Mouse (Mus musculus): ENCODE data around the gene Hspa4. TPM values are rescaled to one million over a fixed set of nuclear protein-coding genes. Genes with fewer than 3 reads are reported as not detected.
"Not testable (repeated sequence)": the region's sequence is repeated elsewhere in the genome, so short reads cannot be mapped to it uniquely, and the experiment has no call there.

Hspa4 gene
- 708 TPM in 1 of 2 replicates, not detected in the other for polyA plus RNA-seq (2012; ENCODE audit: insufficient read depth, insufficient read length, low replicate concordance, missing spikeins)

- peaks cover 13% of the 10 kb centered on the region for H3K4me1 ChIP-seq (ENCODE audit: control insufficient read depth, insufficient read depth, low read length)
- peak within 1 kb of the TSS; percentile 75 for H3K4me3 ChIP-seq (ENCODE audit: insufficient read depth, low read depth, low read length)
- peak within 1 kb of the TSS; percentile 100 for H3K27ac ChIP-seq (ENCODE audit: insufficient read depth, low read depth, low read length)
- TF ChIP-seq CTCF (IDR thresholded peaks at IDR 0.05; ENCODE audit: insufficient read depth, low read depth, low read length): no peak
- TF ChIP-seq POLR2A (IDR thresholded peaks at IDR 0.05; ENCODE audit: insufficient read depth, low read depth, low read length): peak; percentile 90
- under 1% methylated on average over 58 of the region's 58 CpGs for WGBS
Measured at GRCm38 (mm10) chr11:53300330-53301166, at the start of gene Hspa4. Gene Hspa4 (minus strand): TSS chr11:53300457.

GRCm38 (mm10) chr11:53345738-53346137 lies 45.5 kb upstream of the Hspa4 start:
- Histone ChIP-seq H3K27ac (ENCODE audit: insufficient read depth, low read depth, low read length) (no peak overlapping the region), H3K4me3 (ENCODE audit: insufficient read depth, low read depth, low read length) (no peak overlapping the region), H3K4me1 (ENCODE audit: control insufficient read depth, insufficient read depth, low read length) (no peaks in the 10 kb centered on the region)
- 84% methylated on average over 2 of the region's 2 CpGs for WGBS
- TF ChIP-seq POLR2A (IDR thresholded peaks at IDR 0.05; ENCODE audit: insufficient read depth, low read depth, low read length): no peak
- TF ChIP-seq CTCF (IDR thresholded peaks at IDR 0.05; ENCODE audit: insufficient read depth, low read depth, low read length): no peak

GRCm38 (mm10) chr11:53345328-53345727 lies 45.1 kb upstream of the Hspa4 start:
- no peak for TF ChIP-seq CTCF (IDR thresholded peaks at IDR 0.05; ENCODE audit: insufficient read depth, low read depth, low read length)
- no peak for TF ChIP-seq POLR2A (IDR thresholded peaks at IDR 0.05; ENCODE audit: insufficient read depth, low read depth, low read length)
- Histone ChIP-seq H3K4me3 (ENCODE audit: insufficient read depth, low read depth, low read length) (no peak overlapping the region), H3K27ac (ENCODE audit: insufficient read depth, low read depth, low read length) (no peak overlapping the region), H3K4me1 (ENCODE audit: control insufficient read depth, insufficient read depth, low read length) (no peaks in the 10 kb centered on the region)
- 70% methylated on average over 5 of the region's 5 CpGs for WGBS

- H3K27ac ChIP-seq (ENCODE audit: insufficient read depth, low read depth, low read length): no peak overlapping the region
- no peak for TF ChIP-seq POLR2A (IDR thresholded peaks at IDR 0.05; ENCODE audit: insufficient read depth, low read depth, low read length)
- TF ChIP-seq CTCF (IDR thresholded peaks at IDR 0.05; ENCODE audit: insufficient read depth, low read depth, low read length): no peak
- 49% methylated on average over 5 of the region's 5 CpGs for WGBS
- no peak overlapping the region for H3K4me3 ChIP-seq (ENCODE audit: insufficient read depth, low read depth, low read length)
- no peaks in the 10 kb centered on the region for H3K4me1 ChIP-seq (ENCODE audit: control insufficient read depth, insufficient read depth, low read length)
Measured at GRCm38 (mm10) chr11:53342711-53343110, 42.5 kb upstream of the Hspa4 start.

GRCm38 (mm10) chr11:53341019-53341418 lies 40.8 kb upstream of the Hspa4 start:
- 89% methylated on average over 10 of the region's 10 CpGs for WGBS
- H3K27ac ChIP-seq (ENCODE audit: insufficient read depth, low read depth, low read length); H3K4me1 ChIP-seq (ENCODE audit: control insufficient read depth, insufficient read depth, low read length); H3K4me3 ChIP-seq (ENCODE audit: insufficient read depth, low read depth, low read length): not testable (repeated sequence)

- WGBS: 74% methylated on average over 8 of the region's 8 CpGs
- TF ChIP-seq CTCF (IDR thresholded peaks at IDR 0.05; ENCODE audit: insufficient read depth, low read depth, low read length) (no peak), POLR2A (IDR thresholded peaks at IDR 0.05; ENCODE audit: insufficient read depth, low read depth, low read length) (no peak)
- no peaks in the 10 kb centered on the region for H3K4me1 ChIP-seq (ENCODE audit: control insufficient read depth, insufficient read depth, low read length)
- no peak overlapping the region for H3K27ac ChIP-seq (ENCODE audit: insufficient read depth, low read depth, low read length)
- H3K4me3 ChIP-seq (ENCODE audit: insufficient read depth, low read depth, low read length): no peak overlapping the region
Measured at GRCm38 (mm10) chr11:53337684-53338083, 37.4 kb upstream of the Hspa4 start.

GRCm38 (mm10) chr11:53336924-53337323 lies 36.7 kb upstream of the Hspa4 start:
- Histone ChIP-seq H3K4me1 (ENCODE audit: control insufficient read depth, insufficient read depth, low read length) (no peaks in the 10 kb centered on the region), H3K4me3 (ENCODE audit: insufficient read depth, low read depth, low read length) (no peak overlapping the region), H3K27ac (ENCODE audit: insufficient read depth, low read depth, low read length) (no peak overlapping the region)
- 90% methylated on average over 1 of the region's 1 CpGs for WGBS
- TF ChIP-seq POLR2A (IDR thresholded peaks at IDR 0.05; ENCODE audit: insufficient read depth, low read depth, low read length) (no peak), CTCF (IDR thresholded peaks at IDR 0.05; ENCODE audit: insufficient read depth, low read depth, low read length) (no peak)

GRCm38 (mm10) chr11:53336182-53336571 lies 35.9 kb upstream of the Hspa4 start:
- no peak overlapping the region for H3K4me3 ChIP-seq (ENCODE audit: insufficient read depth, low read depth, low read length)
- TF ChIP-seq POLR2A (IDR thresholded peaks at IDR 0.05; ENCODE audit: insufficient read depth, low read depth, low read length) (no peak), CTCF (IDR thresholded peaks at IDR 0.05; ENCODE audit: insufficient read depth, low read depth, low read length) (no peak)
- no peak overlapping the region for H3K27ac ChIP-seq (ENCODE audit: insufficient read depth, low read depth, low read length)
- H3K4me1 ChIP-seq (ENCODE audit: control insufficient read depth, insufficient read depth, low read length): no peaks in the 10 kb centered on the region

GRCm38 (mm10) chr11:53335505-53336181 lies 35.4 kb upstream of the Hspa4 start:
- Histone ChIP-seq H3K4me1 (ENCODE audit: control insufficient read depth, insufficient read depth, low read length) (no peaks in the 10 kb centered on the region), H3K27ac (ENCODE audit: insufficient read depth, low read depth, low read length) (no peak overlapping the region), H3K4me3 (ENCODE audit: insufficient read depth, low read depth, low read length) (no peak overlapping the region)
- WGBS: 72% methylated on average over 3 of the region's 3 CpGs
- no peak for TF ChIP-seq CTCF (IDR thresholded peaks at IDR 0.05; ENCODE audit: insufficient read depth, low read depth, low read length)
- TF ChIP-seq POLR2A (IDR thresholded peaks at IDR 0.05; ENCODE audit: insufficient read depth, low read depth, low read length): no peak
